Mouse (Mus musculus): ENCODE measurements around the gene Spice1.

Gene Spice1

GRCm38 (mm10) chr16:44375459-44375858 lies 28.5 kb downstream of the Spice1 start:
- WGBS, result 95% methylated on average over 4 of the region's 4 CpGs

GRCm38 (mm10) chr16:44380006-44380405 lies 33.1 kb downstream of the Spice1 start:
- WGBS, result 80% methylated on average over 4 of the region's 4 CpGs

GRCm38 (mm10) chr16:44381578-44381977 lies 34.7 kb downstream of the Spice1 start:
- WGBS, result 68% methylated on average over 5 of the region's 5 CpGs

- 38% methylated on average over 2 of the region's 2 CpGs for whole genome bisulfite sequencing
These were observed 36.6 kb downstream of the Spice1 start for GRCm38 (mm10) chr16:44383549-44383948.

GRCm38 (mm10) chr16:44384251-44384650 lies 37.3 kb downstream of the Spice1 start:
- 100% methylated on average over 1 of the region's 1 CpGs for WGBS

GRCm38 (mm10) chr16:44391877-44392548 lies 45.1 kb downstream of the Spice1 start:
- 24% methylated on average over 9 of the region's 9 CpGs for WGBS

GRCm38 (mm10) chr16:44394577-44395243 lies 47.8 kb downstream of the Spice1 start, which contains the start of gene Cfap44:
TSS of gene Cfap44 (plus strand) at chr16:44394796.
- 3% methylated on average over 17 of the region's 17 CpGs for WGBS

- 96% methylated on average over 5 of the region's 5 CpGs for WGBS
These were observed 58.0 kb downstream of the Spice1 start for GRCm38 (mm10) chr16:44404933-44405332.

GRCm38 (mm10) chr16:44407211-44407610 lies 60.3 kb downstream of the Spice1 start:
- 83% methylated on average over 5 of the region's 5 CpGs for WGBS

GRCm38 (mm10) chr16:44408290-44408689 lies 61.4 kb downstream of the Spice1 start:
- WGBS, result 56% methylated on average over 2 of the region's 2 CpGs

GRCm38 (mm10) chr16:44410176-44410575 lies 63.3 kb downstream of the Spice1 start:
- 54% methylated on average over 6 of the region's 6 CpGs for WGBS

- WGBS, result 51% methylated on average over 8 of the region's 8 CpGs
These were observed 70.7 kb downstream of the Spice1 start for GRCm38 (mm10) chr16:44417596-44417995.

- 88% methylated on average over 8 of the region's 8 CpGs for WGBS
These were observed 74.8 kb downstream of the Spice1 start for GRCm38 (mm10) chr16:44421735-44422134.

- WGBS, result 24% methylated on average over 3 of the region's 3 CpGs
These were observed 76.6 kb downstream of the Spice1 start for GRCm38 (mm10) chr16:44423499-44423898.

- 57% methylated on average over 5 of the region's 5 CpGs for WGBS
These were observed 81.5 kb downstream of the Spice1 start for GRCm38 (mm10) chr16:44428456-44428855.

GRCm38 (mm10) chr16:44430021-44430420 lies 83.1 kb downstream of the Spice1 start:
- 73% methylated on average over 7 of the region's 7 CpGs for whole genome bisulfite sequencing

GRCm38 (mm10) chr16:44434931-44435330 lies 88.0 kb downstream of the Spice1 start:
- WGBS, result 79% methylated on average over 7 of the region's 7 CpGs

- 61% methylated on average over 4 of the region's 4 CpGs for WGBS
These were observed 88.6 kb downstream of the Spice1 start for GRCm38 (mm10) chr16:44435481-44435880.
